Mouse (Mus musculus) liver, adult 2 months (tissue): ENCODE measurements around the gene Nif3l1.

Experiments
- CTCF ChIP-seq: fragments of 200-500 bp; IDR thresholded peaks from 2 replicates; pipeline ENCODE4 v1.5.1; 2011; ENCODE audit warnings: low read depth, low read length, control low read depth
- POLR2A ChIP-seq: fragments of 200-500 bp; IDR thresholded peaks from 2 replicates; pipeline ENCODE4 v1.6.1; 2011; ENCODE audit warnings: low read length, control low read depth; ENCODE audit not compliant: insufficient read depth; ENCODE audit errors: extremely low read depth

DNA sequence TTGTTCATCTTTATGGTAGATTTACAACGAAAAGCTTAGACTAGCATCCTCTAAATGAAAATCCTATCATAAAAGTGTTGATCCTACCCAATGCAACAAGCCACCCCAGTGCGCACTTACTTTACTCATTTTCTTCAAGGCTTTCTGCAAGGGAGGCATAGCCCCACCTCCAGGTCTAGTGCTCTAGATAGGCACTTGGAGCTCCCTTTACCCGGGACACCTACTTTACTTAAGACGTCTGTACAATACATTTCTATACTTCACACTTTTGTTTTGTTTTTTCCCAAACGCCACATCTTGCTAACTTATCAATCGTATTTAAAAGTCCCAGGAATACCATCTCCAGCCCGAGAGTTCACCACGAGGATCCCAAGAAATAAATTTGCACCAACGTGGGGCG lies 260 bp upstream of the Nif3l1 start:
- TF ChIP-seq POLR2A (no peak), CTCF (no peak)
